Mouse (Mus musculus) forebrain, embryonic 11.5 days (tissue): ENCODE data around the gene Ppp5c. TPM values are rescaled to one million over a fixed set of nuclear protein-coding genes. Genes with fewer than 3 reads are reported as not detected.

Experiments used
- ATAC-seq: fragments of 200-750 bp; cut with Nextera tagmentation; replicated peaks from 2 replicates; pipeline ENCODE4 v1.8.0; 2017; ENCODE audit warnings: moderate TSS enrichment; ENCODE audit not compliant: low FRiP score
- DNase-seq: peaks from one replicate; pipeline ENCODE4 v3.0.0-alpha.2; 2017; ENCODE audit warnings: low spot score
- H3K27ac ChIP-seq: fragments of 300-500 bp; sonication (generic); 2 replicates; pipeline ENCODE4 v1.5.1; 2014; ENCODE audit warnings: low read depth, low read length
- H3K27me3 ChIP-seq: fragments of 300-500 bp; sonication (generic); 2 replicates; pipeline ENCODE4 v1.6.1; 2014; ENCODE audit warnings: mild to moderate bottlenecking, low read length, mixed read lengths; ENCODE audit not compliant: control insufficient read depth, insufficient read depth
- H3K36me3 ChIP-seq: fragments of 300-500 bp; sonication (generic); 2 replicates; pipeline ENCODE4 v1.6.1; 2014; ENCODE audit warnings: mild to moderate bottlenecking, low read length, moderate library complexity, mixed read lengths; ENCODE audit not compliant: control insufficient read depth, insufficient read depth
- H3K4me1 ChIP-seq: fragments of 300-500 bp; sonication (generic); replicated peaks from 2 replicates; pipeline ENCODE4 v1.6.1; 2014; ENCODE audit warnings: low read length, mixed read lengths; ENCODE audit not compliant: control insufficient read depth, insufficient read depth
- H3K4me2 ChIP-seq: fragments of 300-500 bp; sonication (generic); 2 replicates; pipeline ENCODE4 v1.6.1; 2014; ENCODE audit warnings: low read depth, mild to moderate bottlenecking, low read length, moderate library complexity, mixed read lengths; ENCODE audit not compliant: severe bottlenecking
- H3K4me3 ChIP-seq: fragments of 300-500 bp; sonication (generic); 2 replicates; pipeline ENCODE4 v1.5.1; 2014; ENCODE audit warnings: low read depth, low read length
- H3K9ac ChIP-seq: fragments of 300-500 bp; sonication (generic); 2 replicates; pipeline ENCODE4 v1.6.1; 2014; ENCODE audit warnings: low read length
- H3K9me3 ChIP-seq: fragments of 300-500 bp; sonication (generic); 2 replicates; pipeline ENCODE4 v1.6.1; 2016; ENCODE audit warnings: low read length, mixed read lengths; ENCODE audit not compliant: control insufficient read depth
- WGBS: fragments of 180-500 bp; shearing (Covaris S2); extraction: QIAGEN DNeasy Blood & Tissue Kit; methylation state at CpG from one replicate; pipeline ENCODE4 v1.1.7; 2014; 5-methylcytosine and 5-hydroxymethylcytosine counted together
- polyA plus RNA-seq: library from polyadenylated mRNA; unstranded; fragments of >200 nt; fragmentation: Nextera tagmentation; extraction: Ambion mirVana; gene quantifications from 2 replicates; pipeline ENCODE4 v1.2.1, GENCODE M21; 2014

Ppp5c gene
- polyA plus RNA-seq, 1 experiment from 2014 or later: 123 TPM

- no peak for DNase-seq
- H3K36me3 ChIP-seq: peaks cover 32% of the 10 kb centered on the region; the same call in 1 of the 2 replicates
- H3K9me3 ChIP-seq: no peaks in the 10 kb centered on the region
- 83% methylated on average over 6 of the region's 6 CpGs for WGBS
- H3K27me3 ChIP-seq: no peaks in the 10 kb centered on the region
- no peak overlapping the region for H3K27ac ChIP-seq
- no peak overlapping the region for H3K4me3 ChIP-seq
- H3K4me2 ChIP-seq: no peak overlapping the region
- no peak overlapping the region for H3K9ac ChIP-seq
- no peak for ATAC-seq
- no peaks in the 10 kb centered on the region for H3K4me1 ChIP-seq
These were observed 12.3 kb downstream of the Ppp5c start for GRCm38 (mm10) chr7:17015381-17015780.

- DNase-seq: no peak
- H3K9me3 ChIP-seq: no peaks in the 10 kb centered on the region
- no peak overlapping the region for H3K4me3 ChIP-seq
- peaks cover 22% of the 10 kb centered on the region; the same call in 1 of the 2 replicates for H3K36me3 ChIP-seq
- H3K4me1 ChIP-seq: no peaks in the 10 kb centered on the region
- H3K27me3 ChIP-seq: no peaks in the 10 kb centered on the region
- no peak overlapping the region for H3K4me2 ChIP-seq
- ATAC-seq: no peak
- no peak overlapping the region for H3K9ac ChIP-seq
- WGBS: 92% methylated on average over 7 of the region's 7 CpGs
- no peak overlapping the region for H3K27ac ChIP-seq
These were observed 15.7 kb downstream of the Ppp5c start for GRCm38 (mm10) chr7:17011909-17012590.

GRCm38 (mm10) chr7:17010010-17010347, 17.7 kb downstream of the Ppp5c start:
- H3K4me2 ChIP-seq: no peak overlapping the region
- 98% methylated on average over 5 of the region's 5 CpGs for WGBS
- ATAC-seq (no peak), DNase-seq (no peak)
- H3K27me3 ChIP-seq: no peaks in the 10 kb centered on the region
- H3K9ac ChIP-seq: no peak overlapping the region
- peaks cover 33% of the 10 kb centered on the region for H3K36me3 ChIP-seq
- H3K9me3 ChIP-seq: no peaks in the 10 kb centered on the region
- H3K27ac ChIP-seq: no peak overlapping the region
- no peak overlapping the region for H3K4me3 ChIP-seq
- H3K4me1 ChIP-seq: no peaks in the 10 kb centered on the region

- no peak for ATAC-seq
- Histone ChIP-seq H3K4me3 (no peak overlapping the region), H3K36me3 (peaks cover 29% of the 10 kb centered on the region), H3K4me2 (no peak overlapping the region), H3K9me3 (no peaks in the 10 kb centered on the region), H3K4me1 (no peaks in the 10 kb centered on the region), H3K27me3 (no peaks in the 10 kb centered on the region), H3K27ac (no peak overlapping the region), H3K9ac (no peak overlapping the region)
- no peak for DNase-seq
- WGBS: 94% methylated on average over 16 of the region's 16 CpGs
These were observed 18.3 kb downstream of the Ppp5c start for GRCm38 (mm10) chr7:17009326-17010009.

- Histone ChIP-seq H3K4me3 (no peak overlapping the region), H3K27me3 (no peaks in the 10 kb centered on the region), H3K36me3 (peaks cover 22% of the 10 kb centered on the region), H3K27ac (no peak overlapping the region), H3K4me1 (no peaks in the 10 kb centered on the region), H3K9me3 (no peaks in the 10 kb centered on the region), H3K9ac (no peak overlapping the region), H3K4me2 (no peak overlapping the region)
- ATAC-seq (no peak), DNase-seq (no peak)
- 90% methylated on average over 4 of the region's 4 CpGs for WGBS
These were observed 20.4 kb downstream of the Ppp5c start for GRCm38 (mm10) chr7:17007300-17007699.

- Histone ChIP-seq H3K9ac (no peak overlapping the region), H3K27ac (no peak overlapping the region), H3K9me3 (no peaks in the 10 kb centered on the region), H3K36me3 (peaks cover 20% of the 10 kb centered on the region), H3K27me3 (no peaks in the 10 kb centered on the region), H3K4me1 (no peaks in the 10 kb centered on the region), H3K4me2 (no peak overlapping the region), H3K4me3 (no peak overlapping the region)
- no peak for DNase-seq
- no peak for ATAC-seq
- 85% methylated on average over 7 of the region's 7 CpGs for WGBS
These were observed 23.0 kb downstream of the Ppp5c start for GRCm38 (mm10) chr7:17004716-17005115.

- peaks cover 20% of the 10 kb centered on the region for H3K36me3 ChIP-seq
- H3K27ac ChIP-seq: no peak overlapping the region
- no peaks in the 10 kb centered on the region for H3K9me3 ChIP-seq
- H3K27me3 ChIP-seq: no peaks in the 10 kb centered on the region
- H3K4me3 ChIP-seq: no peak overlapping the region
- 0 out of 2 replicates have a peak, but pooled peaks have one; percentile 14 for ATAC-seq
- no peak for DNase-seq
- H3K9ac ChIP-seq: no peak overlapping the region
- WGBS: 85% methylated on average over 7 of the region's 7 CpGs
- H3K4me1 ChIP-seq: no peaks in the 10 kb centered on the region
- H3K4me2 ChIP-seq: no peak overlapping the region
These were observed 24.3 kb downstream of the Ppp5c start for GRCm38 (mm10) chr7:17003230-17003960.

- H3K36me3 ChIP-seq: peaks cover 20% of the 10 kb centered on the region
- ATAC-seq: peak; percentile 77
- WGBS: 10% methylated on average over 7 of the region's 7 CpGs
These were observed 25.1 kb downstream of the Ppp5c start for GRCm38 (mm10) chr7:17002375-17003195.

More at GRCm38 (mm10) chr7:17002375-17003195, 25.1 kb downstream of the Ppp5c start:
- Histone ChIP-seq H3K4me2 (no peak overlapping the region), H3K9ac (no peak overlapping the region), H3K27ac (no peak overlapping the region), H3K9me3 (no peaks in the 10 kb centered on the region), H3K27me3 (no peaks in the 10 kb centered on the region), H3K4me1 (no peaks in the 10 kb centered on the region), H3K4me3 (no peak overlapping the region)
- peak; percentile 91 for DNase-seq
